Mouse (Mus musculus): Measurements from ENCODE around the gene Coq9. TPM values are rescaled to one million over a fixed set of nuclear protein-coding genes. Genes with fewer than 3 reads are reported as not detected.

Coq9 gene
- polyA plus RNA-seq, 1 experiment from 2014 or later, result 57.2 TPM

Other genes starting within 250 kb of the Coq9 start
- 50.1 and 52.0 TPM in 2 replicates for gene Rspry1, start 236.4 kb upstream of the Coq9 start, polyA plus RNA-seq (2015; fragmentation: Nextera tagmentation; extraction: Ambion mirVana)
- 97.5 and 103 TPM in 2 replicates for gene Fam192a, start 236.3 kb upstream of the Coq9 start, polyA plus RNA-seq (2015; fragmentation: Nextera tagmentation; extraction: Ambion mirVana)
- gene Arl2bp, start 171.7 kb upstream of the Coq9 start, polyA plus RNA-seq (2015; fragmentation: Nextera tagmentation; extraction: Ambion mirVana), result 198 and 206 TPM in 2 replicates
- gene Pllp, start 142.0 kb upstream of the Coq9 start, polyA plus RNA-seq (2015; fragmentation: Nextera tagmentation; extraction: Ambion mirVana), result 1.3 and 1.5 TPM in 2 replicates
- gene Ccl22, start 92.7 kb upstream of the Coq9 start, polyA plus RNA-seq (2015; fragmentation: Nextera tagmentation; extraction: Ambion mirVana), result not detected in 2 replicates
- gene Cx3cl1, start 66.3 kb upstream of the Coq9 start, polyA plus RNA-seq (2015; fragmentation: Nextera tagmentation; extraction: Ambion mirVana), result 15.2 and 17.3 TPM in 2 replicates
- gene Ccl17, start 27.9 kb upstream of the Coq9 start, polyA plus RNA-seq (2015; fragmentation: Nextera tagmentation; extraction: Ambion mirVana), result 0.82 and 0.87 TPM in 2 replicates
- gene Ciapin1, start within 50 bp of the Coq9 start, polyA plus RNA-seq (2015; fragmentation: Nextera tagmentation; extraction: Ambion mirVana), result 144 and 145 TPM in 2 replicates
- 150 and 153 TPM in 2 replicates for gene Polr2c, start 19.1 kb downstream of the Coq9 start, polyA plus RNA-seq (2015; fragmentation: Nextera tagmentation; extraction: Ambion mirVana)
- gene Dok4, start 38.0 kb downstream of the Coq9 start, polyA plus RNA-seq (2015; fragmentation: Nextera tagmentation; extraction: Ambion mirVana), result 63.6 and 69.2 TPM in 2 replicates
- gene Ccdc102a, start 79.8 kb downstream of the Coq9 start, polyA plus RNA-seq (2015; fragmentation: Nextera tagmentation; extraction: Ambion mirVana), result 5.4 and 5.6 TPM in 2 replicates
- gene Adgrg5, start 85.4 kb downstream of the Coq9 start, polyA plus RNA-seq (2015; fragmentation: Nextera tagmentation; extraction: Ambion mirVana), result 0.27 TPM in 1 of 2 replicates, not detected in the other
- 135 and 140 TPM in 2 replicates for gene Adgrg1, start 136.4 kb downstream of the Coq9 start, polyA plus RNA-seq (2015; fragmentation: Nextera tagmentation; extraction: Ambion mirVana)
- 1.0 and 1.2 TPM in 2 replicates for gene Adgrg3, start 179.4 kb downstream of the Coq9 start, polyA plus RNA-seq (2015; fragmentation: Nextera tagmentation; extraction: Ambion mirVana)
- gene Drc7, start 216.8 kb downstream of the Coq9 start, polyA plus RNA-seq (2015; fragmentation: Nextera tagmentation; extraction: Ambion mirVana), result 0.96 and 1.4 TPM in 2 replicates
- 41.8 and 42.3 TPM in 2 replicates for gene Katnb1, start 242.9 kb downstream of the Coq9 start, polyA plus RNA-seq (2015; fragmentation: Nextera tagmentation; extraction: Ambion mirVana)

Data from forebrain, embryonic 15.5 days (tissue).